Mouse (Mus musculus) E14TG2a.4 (cell line): ENCODE results near the gene Tm4sf5.
"Not testable (repeated sequence)": the region's sequence is repeated elsewhere in the genome, so short reads cannot be mapped to it uniquely, and the experiment has no call there.

Experiments
- H3K27me3 ChIP-seq: 2 replicates; pipeline ENCODE4 v1.6.1; 2014; ENCODE audit warnings: low read length, control low read depth; ENCODE audit not compliant: insufficient read depth
- H3K36me3 ChIP-seq: 2 replicates; pipeline ENCODE4 v1.6.1; 2014; ENCODE audit warnings: low read length, control low read depth; ENCODE audit not compliant: insufficient read depth
- H3K4me1 ChIP-seq: replicated peaks from 2 replicates; pipeline ENCODE4 v1.6.1; 2014; ENCODE audit warnings: low read depth, low read length, control low read depth
- H3K4me3 ChIP-seq: replicated peaks from 2 replicates; pipeline ENCODE4 v1.5.1; 2014; ENCODE audit warnings: mild to moderate bottlenecking, low read length
- H3K9me3 ChIP-seq: 2 replicates; pipeline ENCODE4 v1.6.1; 2014; ENCODE audit warnings: low read length, control low read depth
- CTCF ChIP-seq: conservative IDR thresholded peaks from 2 replicates; pipeline ENCODE4 v1.5.1; 2014; ENCODE audit warnings: low read length
- NANOG ChIP-seq: IDR thresholded peaks from 2 replicates; pipeline ENCODE4 v1.6.1; 2014; ENCODE audit warnings: borderline replicate concordance, low read length, mixed read lengths
- POU5F1 ChIP-seq: IDR thresholded peaks from 2 replicates; pipeline ENCODE4 v1.6.1; 2014; ENCODE audit warnings: low read length, borderline replicate concordance

Tm4sf5 gene

GRCm38 (mm10) chr11:70526211-70526610 lies 21.2 kb downstream of the Tm4sf5 start:
- peaks cover 35% of the 10 kb centered on the region for H3K4me1 ChIP-seq
- TF ChIP-seq CTCF (no peak), NANOG (no peak), POU5F1 (no peak)
- no peaks in the 10 kb centered on the region for H3K27me3 ChIP-seq
- peaks cover 38% of the 10 kb centered on the region for H3K36me3 ChIP-seq
- peak overlapping the region; percentile 99 for H3K4me3 ChIP-seq
- no peaks in the 10 kb centered on the region for H3K9me3 ChIP-seq

GRCm38 (mm10) chr11:70528610-70529009 lies 23.6 kb downstream of the Tm4sf5 start:
- peaks cover 38% of the 10 kb centered on the region for H3K36me3 ChIP-seq
- H3K4me1 ChIP-seq, result peaks cover 33% of the 10 kb centered on the region
- no peak overlapping the region for H3K4me3 ChIP-seq
- no peaks in the 10 kb centered on the region for H3K27me3 ChIP-seq
- no peaks in the 10 kb centered on the region for H3K9me3 ChIP-seq
- TF ChIP-seq CTCF (no peak), NANOG (no peak), POU5F1 (no peak)

DNA sequence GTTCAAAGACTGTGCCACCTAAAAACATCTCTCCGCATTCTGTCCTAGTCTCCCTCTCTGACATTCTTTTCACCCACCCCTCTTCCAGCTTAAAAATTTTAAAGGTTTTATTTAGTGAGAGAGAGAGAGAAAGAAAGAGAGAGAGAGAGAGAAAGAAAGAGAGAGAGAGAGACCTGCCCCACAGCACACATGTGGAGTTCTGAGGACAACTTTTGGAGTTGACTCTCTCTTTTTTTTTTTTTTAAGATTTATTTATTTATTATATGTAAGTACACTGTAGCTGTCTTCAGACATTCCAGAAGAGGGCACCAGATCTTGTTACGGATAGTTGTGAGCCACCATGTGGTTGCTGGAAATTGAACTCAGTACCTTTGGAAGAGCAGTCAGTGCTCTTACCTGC lies 26.0 kb downstream of the Tm4sf5 start:
- not testable (repeated sequence) for H3K9me3 ChIP-seq, H3K27me3 ChIP-seq, H3K4me3 ChIP-seq
- H3K36me3 ChIP-seq, result peaks cover 35% of the 10 kb centered on the region
- H3K4me1 ChIP-seq, result peaks cover 21% of the 10 kb centered on the region

DNA sequence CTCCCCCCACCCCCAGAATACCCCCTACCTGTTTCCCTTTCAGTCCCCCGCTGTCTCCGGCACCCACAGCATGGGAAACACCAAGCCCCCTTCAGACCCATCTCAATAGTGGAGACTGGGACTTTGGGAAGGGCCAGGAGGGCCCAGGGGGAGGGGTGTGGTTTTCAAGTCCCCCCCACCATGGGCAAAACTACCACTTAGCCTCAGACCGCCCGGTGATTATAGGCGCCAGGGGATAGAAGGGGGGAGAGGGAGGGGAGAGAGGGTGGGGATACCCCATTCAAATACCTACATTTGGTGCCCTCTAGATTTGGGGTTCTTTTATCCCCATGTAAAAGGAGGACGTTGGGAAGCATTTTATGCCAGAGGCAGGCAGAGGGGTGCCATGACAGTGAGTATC lies 27.8 kb downstream of the Tm4sf5 start, which contains the start of gene Gm40193:
TSS of gene Gm40193 (minus strand) at position 101 of the 400 bp plus-strand sequence.
- TF ChIP-seq POU5F1 (no peak), CTCF (no peak), NANOG (no peak)
- peaks cover 9% of the 10 kb centered on the region; the same call in 1 of the 2 replicates for H3K4me1 ChIP-seq
- no peaks in the 10 kb centered on the region for H3K9me3 ChIP-seq
- H3K27me3 ChIP-seq, result peaks cover 4% of the 10 kb centered on the region
- no peak within 1 kb of the TSS for H3K4me3 ChIP-seq
- H3K36me3 ChIP-seq, result peaks cover 18% of the 10 kb centered on the region

- H3K4me1 ChIP-seq, result peaks cover 14% of the 10 kb centered on the region
- peak overlapping the region; percentile 87 for H3K4me3 ChIP-seq
- no peaks in the 10 kb centered on the region for H3K9me3 ChIP-seq
- no peaks in the 10 kb centered on the region for H3K36me3 ChIP-seq
- TF ChIP-seq CTCF, result no peak
- TF ChIP-seq POU5F1, result no peak
- TF ChIP-seq NANOG, result no peak
- peaks cover 56% of the 10 kb centered on the region for H3K27me3 ChIP-seq
Measured at GRCm38 (mm10) chr11:70539423-70539822, 34.4 kb downstream of the Tm4sf5 start.

DNA sequence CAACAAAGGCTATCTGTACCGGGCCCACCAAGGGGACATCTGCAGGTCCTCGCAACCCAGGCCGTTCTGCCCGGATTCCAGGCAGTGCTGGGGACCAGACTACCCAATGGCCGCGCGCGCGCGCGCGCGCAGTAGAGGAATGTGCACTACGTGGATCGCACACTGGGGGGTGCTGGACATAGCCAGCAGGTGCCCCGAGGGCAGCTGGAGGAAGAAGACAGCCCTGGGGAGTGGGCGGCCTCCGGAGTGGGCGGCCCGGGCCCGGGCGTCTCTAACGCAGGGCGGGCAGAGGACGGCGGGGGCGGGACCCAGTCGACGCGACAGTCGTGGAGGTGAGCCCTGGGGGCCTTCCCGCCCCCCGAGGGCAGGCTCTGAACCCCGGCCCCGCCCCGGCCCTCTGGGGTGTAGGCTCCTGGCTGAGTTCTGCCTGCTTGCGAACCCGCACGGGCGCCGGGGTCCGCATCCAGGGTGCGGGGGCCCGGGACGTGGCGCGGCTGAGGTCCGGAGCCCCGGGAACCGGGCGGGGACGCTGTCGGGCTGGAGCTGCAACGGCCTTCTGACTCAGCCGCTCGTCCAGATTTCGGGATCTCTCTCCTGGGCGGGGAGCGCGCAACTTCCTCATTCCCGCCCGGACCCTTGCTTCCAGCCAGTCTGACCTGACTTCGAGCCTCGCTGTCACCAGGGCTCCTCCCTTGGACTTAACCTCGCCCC lies 35.0 kb downstream of the Tm4sf5 start, which contains the start of gene Pld2:
TSS of gene Pld2 (plus strand) at position 188 of the 711 bp plus-strand sequence.
- TF ChIP-seq POU5F1, result no peak
- TF ChIP-seq NANOG, result no peak
- no peak; the same call in 1 of the 2 replicates for TF ChIP-seq CTCF
- no peaks in the 10 kb centered on the region for H3K9me3 ChIP-seq
- H3K4me3 ChIP-seq, result peak within 1 kb of the TSS; percentile 87
- peaks cover 14% of the 10 kb centered on the region for H3K4me1 ChIP-seq
- no peaks in the 10 kb centered on the region for H3K36me3 ChIP-seq
- peaks cover 56% of the 10 kb centered on the region for H3K27me3 ChIP-seq

DNA sequence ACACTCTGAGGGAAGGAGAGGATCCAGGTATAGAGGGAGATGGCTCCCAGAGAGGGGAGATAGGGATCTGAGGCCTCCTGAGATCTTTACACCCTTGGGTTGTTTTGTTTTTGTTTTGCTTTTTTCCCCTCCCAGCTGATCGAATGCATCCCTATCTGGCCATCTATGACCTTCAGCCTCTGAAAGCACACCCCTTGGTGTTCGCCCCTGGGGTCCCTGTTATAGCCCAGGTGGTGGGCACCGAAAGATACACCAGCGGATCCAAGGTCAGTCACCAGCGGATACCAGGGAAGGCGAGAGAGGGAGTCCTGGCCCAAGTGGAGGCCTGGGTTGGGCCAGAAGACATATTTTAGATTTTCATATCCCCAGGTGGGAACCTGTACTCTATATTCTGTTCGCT lies 35.9 kb downstream of the Tm4sf5 start:
- peak overlapping the region; percentile 87 for H3K4me3 ChIP-seq
- TF ChIP-seq CTCF (no peak), NANOG (no peak), POU5F1 (no peak)
- peaks cover 14% of the 10 kb centered on the region for H3K4me1 ChIP-seq
- no peaks in the 10 kb centered on the region for H3K9me3 ChIP-seq
- H3K27me3 ChIP-seq, result peaks cover 56% of the 10 kb centered on the region
- no peaks in the 10 kb centered on the region for H3K36me3 ChIP-seq

- H3K27me3 ChIP-seq, result peaks cover 56% of the 10 kb centered on the region
- no peak overlapping the region for H3K4me3 ChIP-seq
- TF ChIP-seq POU5F1 (no peak), CTCF (no peak), NANOG (no peak)
- no peaks in the 10 kb centered on the region for H3K36me3 ChIP-seq
- peaks cover 14% of the 10 kb centered on the region for H3K4me1 ChIP-seq
- H3K9me3 ChIP-seq, result no peaks in the 10 kb centered on the region
Measured at GRCm38 (mm10) chr11:70541415-70541814, 36.4 kb downstream of the Tm4sf5 start.

- Histone ChIP-seq H3K4me3 (no peak overlapping the region), H3K9me3 (no peaks in the 10 kb centered on the region), H3K36me3 (no peaks in the 10 kb centered on the region), H3K27me3 (peaks cover 41% of the 10 kb centered on the region), H3K4me1 (peaks cover 21% of the 10 kb centered on the region)
- TF ChIP-seq CTCF (no peak), POU5F1 (no peak), NANOG (no peak)
Measured at GRCm38 (mm10) chr11:70544496-70544895, 39.5 kb downstream of the Tm4sf5 start.
